Mouse (Mus musculus) G1E (cell line): Measurements from ENCODE around the gene Notum.

Source experiments
- CTCF ChIP-seq: IDR thresholded peaks from 2 replicates; pipeline ENCODE4 v1.5.1; 2012; ENCODE audit warnings: low read depth, low read length, inconsistent platforms, mixed read lengths
- GATA1 ChIP-seq: IDR thresholded peaks from 2 replicates; pipeline ENCODE4 v1.6.1; 2012; ENCODE audit warnings: borderline replicate concordance, low read length, inconsistent platforms, mixed read lengths
- GATA2 ChIP-seq: IDR thresholded peaks from 2 replicates; pipeline ENCODE4 v1.6.1; 2012; ENCODE audit warnings: low read depth, low read length, inconsistent platforms, borderline replicate concordance
- POLR2AphosphoS5 ChIP-seq: IDR thresholded peaks from 2 replicates; pipeline ENCODE4 v1.6.1; 2012; ENCODE audit warnings: low read depth, low read length, inconsistent platforms; ENCODE audit not compliant: insufficient replicate concordance
- TAL1 ChIP-seq: conservative IDR thresholded peaks from 2 replicates; pipeline ENCODE4 v1.6.1; 2012; ENCODE audit warnings: low read depth, low read length, inconsistent platforms, mixed read lengths

DNA sequence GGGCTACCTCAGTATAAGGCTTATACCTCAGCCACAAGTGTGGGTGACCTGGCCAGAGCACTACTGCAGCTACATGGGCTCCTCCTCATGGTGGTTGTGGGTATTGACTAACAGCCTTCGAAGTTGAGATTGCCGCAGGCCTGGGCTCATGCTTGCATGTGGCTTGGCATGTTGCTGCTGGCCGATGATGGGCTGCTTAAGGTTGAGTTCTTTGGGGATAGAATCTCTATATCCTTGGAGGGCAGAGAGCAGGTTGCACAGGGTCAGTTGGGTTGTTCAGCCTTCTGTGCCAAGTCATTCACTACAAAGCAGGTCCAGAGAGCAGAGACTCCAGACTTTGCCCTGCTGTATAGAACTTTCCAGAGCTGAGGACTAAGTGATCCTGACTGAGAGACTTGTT, 18.9 kb upstream of the Notum start:
- TF ChIP-seq CTCF (no peak; the same call in 1 of the 2 replicates), GATA1 (no peak), POLR2AphosphoS5 (no peak), GATA2 (no peak), TAL1 (no peak)
